16 mouse cellular contexts compared by ENCODE assay signal in the genomic region with DNA sequence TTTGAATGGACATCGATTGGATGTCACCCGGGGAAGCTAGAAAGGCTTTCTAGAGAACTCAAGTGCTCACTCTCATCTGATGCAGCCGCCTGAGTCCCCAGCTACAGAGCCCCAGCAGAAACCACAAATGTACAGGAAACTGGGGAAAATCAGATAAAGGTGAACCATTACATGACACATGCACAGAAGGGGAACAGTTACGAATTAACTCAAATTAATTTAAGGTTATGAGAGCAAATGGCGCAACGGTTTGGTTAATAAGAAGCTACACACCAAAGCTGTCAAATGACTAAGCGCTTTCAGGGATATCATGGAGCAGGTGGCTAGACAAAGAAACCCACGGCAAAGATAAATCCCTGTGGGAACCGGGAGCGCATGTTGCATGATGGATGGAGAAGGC. TPM values are rescaled to one million over a fixed set of nuclear protein-coding genes. Genes with fewer than 3 reads are reported as not detected.
A peak's percentile ranks its signal among the peaks of the same experiment; 100 is the strongest.
DNase-seq lines count a peak whose midpoint lies in the region; ATAC-seq lines count a peak whose summit lies in the region.
"Had no signal": no experiment of that assay in that cellular context is flagged by ENCODE, and none has a peak within 500 bp of the region (broad histone marks: within the 10 kb centered on the region; RNA-seq: fewer than 3 reads in every experiment).

No protein-coding gene starts in this region.

- peaks cover 17% of the 10 kb centered on the region; the same call in 1 of the 2 replicates for H3K4me1 ChIP-seq in intestine, embryonic 16.5 days (ENCODE audit: control insufficient read depth, insufficient read depth, low read length)
- H3K4me1 ChIP-seq in hindbrain, embryonic 10.5 days (replicated peaks) = peaks cover 10% of the 10 kb centered on the region; the same call in 1 of the 2 replicates

- 73% methylated on average over 10 of the region's 10 CpGs for WGBS in intestine, embryonic 16.5 days
- WGBS in hindbrain, embryonic 10.5 days = 91% methylated on average over 10 of the region's 10 CpGs

- no peaks in the 10 kb centered on the region for H3K36me3 ChIP-seq in intestine, embryonic 16.5 days (ENCODE audit: control insufficient read depth, insufficient read depth, low read length)
- no peaks in the 10 kb centered on the region for H3K36me3 ChIP-seq in hindbrain, embryonic 10.5 days
- H3K36me3 ChIP-seq: embryonic facial prominence, embryonic 13.5 days; heart, embryonic 13.5 days; limb, embryonic 12.5 days had no signal

- DNase-seq in CD4-positive helper T cell, adult 2 months (ENCODE audit: low read depth, low spot score) = peak; percentile 54
- DNase-seq in MEL-GATA-1-ER (ENCODE audit: extremely low read depth, low read depth) = peak; percentile 76
- DNase-seq in embryo, embryonic 10 days (ENCODE audit: low spot score) = no peak
- no peak for DNase-seq in right cerebral cortex, postnatal 36 days (ENCODE audit: low spot score in 2 of 2)
- no peak for DNase-seq in cerebellum, adult 9-10 months
- DNase-seq in hindbrain, embryonic 10.5 days (ENCODE audit: low spot score) = no peak
- DNase-seq: cerebellum, adult 9-11 months; lung, adult 2 months; right cerebral cortex, postnatal 4 days had no signal

- no peak overlapping the region for H3K27ac ChIP-seq in intestine, embryonic 16.5 days (ENCODE audit: low read length)
- H3K27ac ChIP-seq in hindbrain, embryonic 10.5 days = no peak overlapping the region
- H3K27ac ChIP-seq: embryonic facial prominence, embryonic 13.5 days; heart, embryonic 13.5 days; limb, embryonic 12.5 days had no signal

- no peak overlapping the region for H3K9ac ChIP-seq in intestine, embryonic 16.5 days (ENCODE audit: low read depth, low read length)
- H3K9ac ChIP-seq: embryonic facial prominence, embryonic 13.5 days; heart, embryonic 13.5 days; limb, embryonic 12.5 days had no signal

- no peak overlapping the region; the same call in 1 of the 2 replicates for H3K4me2 ChIP-seq in intestine, embryonic 16.5 days (ENCODE audit: low read depth, low read length)
- H3K4me2 ChIP-seq: embryonic facial prominence, embryonic 13.5 days; heart, embryonic 13.5 days; limb, embryonic 12.5 days had no signal

- H3K4me3 ChIP-seq in intestine, embryonic 16.5 days (ENCODE audit: low read length) = peak overlapping the region; percentile 21; the same call in 1 of the 2 replicates
- H3K4me3 ChIP-seq in hindbrain, embryonic 10.5 days = no peak overlapping the region
- H3K4me3 ChIP-seq: embryonic facial prominence, embryonic 13.5 days; heart, embryonic 13.5 days; limb, embryonic 12.5 days; myocyte had no signal

- no peaks in the 10 kb centered on the region for H3K9me3 ChIP-seq in intestine, embryonic 16.5 days (ENCODE audit: control insufficient read depth, low read length)
- no peaks in the 10 kb centered on the region for H3K9me3 ChIP-seq in hindbrain, embryonic 10.5 days
- H3K9me3 ChIP-seq: embryonic facial prominence, embryonic 13.5 days; heart, embryonic 13.5 days; limb, embryonic 12.5 days had no signal

- H3K27me3 ChIP-seq in intestine, embryonic 16.5 days (replicated peaks; ENCODE audit: control insufficient read depth, insufficient read depth, low read length) = no peaks in the 10 kb centered on the region
- H3K27me3 ChIP-seq in hindbrain, embryonic 10.5 days (ENCODE audit: insufficient read depth, poor library complexity, severe bottlenecking) = no peaks in the 10 kb centered on the region
- H3K27me3 ChIP-seq: embryonic facial prominence, embryonic 13.5 days; heart, embryonic 13.5 days; limb, embryonic 12.5 days had no signal

- peak; percentile 26; the same call in 1 of the 2 replicates for ATAC-seq in intestine, embryonic 16.5 days
- ATAC-seq in megakaryocyte, adult 5-6 weeks (ENCODE audit: poor library complexity, severe bottlenecking) = peak; percentile 31; the same call in 1 of the 2 replicates
- ATAC-seq: hindbrain, embryonic 16.5 days had no signal

RNA-seq across cellular contexts. Expression of gene Zbtb38, which starts 35.2 kb away (rescaled TPM):
- polyA plus RNA-seq in intestine, embryonic 16.5 days (2015; fragmentation: Nextera tagmentation; extraction: Ambion mirVana) = 20.3 and 20.6 TPM in 2 replicates
- 13.6 and 18.9 TPM in 2 replicates for total RNA-seq in megakaryocyte, adult 5-6 weeks (2015)
- total RNA-seq in megakaryocyte, adult 5-6 weeks (2017) = 18.7 and 19.8 TPM in 2 replicates
- 7.8 and 8.5 TPM in 2 replicates for polyA plus RNA-seq in hindbrain, embryonic 10.5 days (2016; fragmentation: Nextera tagmentation; extraction: Ambion mirVana)

Comparison
In these comparisons a context has a peak if more than half of its experiments do, and no peak if none do; other contexts are left out.
1. DNase-seq: peak in CD4-positive helper T cell, adult 2 months (single experiment) and MEL-GATA-1-ER (single experiment); none in embryo, embryonic 10 days (single experiment), right cerebral cortex, postnatal 36 days (0 of 2), cerebellum, adult 9-10 months (single experiment) and hindbrain, embryonic 10.5 days (single experiment).